Mouse (Mus musculus): ENCODE data around the gene Nkx2-5. TPM values are rescaled to one million over a fixed set of nuclear protein-coding genes. Genes with fewer than 3 reads are reported as not detected.

Nkx2-5 gene
- total RNA-seq, 2 experiments from 2014 or later = not detected

DNA sequence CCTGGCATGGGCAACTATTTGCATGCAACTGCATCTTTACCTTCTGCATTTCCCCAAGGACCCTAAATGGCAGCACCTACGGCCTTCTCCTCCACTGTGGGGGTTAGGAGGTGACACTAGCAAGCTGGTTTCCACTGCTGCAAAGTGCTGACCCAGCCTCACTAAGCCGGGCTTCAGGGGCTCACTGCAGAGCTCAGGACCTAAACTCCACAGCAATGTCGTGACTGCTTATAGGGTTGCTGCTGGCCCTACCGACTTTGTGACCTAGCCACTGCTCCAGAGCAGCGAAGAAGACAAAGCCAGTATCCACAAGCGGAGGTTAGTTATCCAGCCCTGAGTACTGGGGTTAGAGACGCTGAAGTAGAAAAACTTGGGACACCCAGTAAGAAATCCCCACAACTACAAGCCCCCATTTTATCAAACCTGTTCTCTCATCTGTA lies 7.2 kb downstream of the Nkx2-5 start:
- ATAC-seq (ENCODE audit: poor library complexity, severe bottlenecking) = no peak

DNA sequence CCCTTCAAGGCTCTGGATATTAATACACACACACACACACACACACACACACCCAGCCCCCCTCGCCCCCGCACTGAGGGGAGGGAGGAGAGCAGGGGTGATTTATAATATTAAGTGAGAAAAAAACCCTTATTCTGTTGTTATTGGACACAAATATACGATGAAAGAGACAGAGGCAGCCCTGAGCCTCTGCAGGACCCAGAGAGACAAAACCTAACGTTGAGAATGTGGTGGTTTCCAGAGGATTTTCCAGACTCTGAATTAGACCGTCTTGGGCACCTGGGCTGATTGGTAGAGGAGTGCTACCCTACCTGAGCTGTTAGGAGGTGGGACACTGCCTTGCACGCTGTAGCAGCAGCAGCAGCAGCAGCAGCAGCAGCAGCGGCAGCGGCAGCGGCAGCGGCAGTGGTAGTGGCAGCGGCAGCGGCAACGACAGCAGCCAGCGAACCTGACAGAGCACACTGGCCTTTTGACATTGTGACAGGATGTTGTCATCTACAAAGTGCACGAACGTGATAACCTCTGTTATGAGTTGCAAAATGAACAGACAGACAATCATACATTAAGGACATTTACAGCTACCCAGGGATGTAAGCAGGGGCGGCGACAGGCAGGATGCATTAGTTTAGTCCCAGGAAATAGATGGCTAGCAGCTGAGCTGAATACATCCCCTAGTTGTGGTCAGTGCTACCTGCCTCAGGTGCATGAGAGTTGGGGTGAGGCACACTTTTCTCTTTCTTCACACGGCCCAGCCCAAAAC lies 7.8 kb downstream of the Nkx2-5 start:
- ATAC-seq (ENCODE audit: poor library complexity, severe bottlenecking) = no peak

DNA sequence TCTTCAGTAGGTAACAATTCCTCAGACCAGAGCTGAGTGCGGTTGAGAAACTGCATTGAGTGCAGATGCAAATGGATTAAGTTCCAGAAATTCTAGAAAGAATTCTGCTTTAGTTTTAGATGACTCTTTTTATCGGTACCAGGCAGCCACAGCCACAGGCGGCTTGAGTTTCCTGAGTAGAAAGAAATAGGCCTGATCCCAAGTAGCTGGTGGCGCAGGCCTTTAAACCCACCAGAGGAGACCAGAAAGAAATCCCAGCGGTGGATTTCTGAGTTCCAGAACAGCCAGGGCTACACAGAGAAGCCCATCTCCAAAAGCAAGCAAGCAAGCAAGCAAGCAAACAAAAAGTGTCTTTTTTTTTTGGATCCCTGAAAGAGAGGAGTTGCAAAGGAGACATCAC lies 8.4 kb downstream of the Nkx2-5 start:
- ATAC-seq (ENCODE audit: poor library complexity, severe bottlenecking) = no peak

DNA sequence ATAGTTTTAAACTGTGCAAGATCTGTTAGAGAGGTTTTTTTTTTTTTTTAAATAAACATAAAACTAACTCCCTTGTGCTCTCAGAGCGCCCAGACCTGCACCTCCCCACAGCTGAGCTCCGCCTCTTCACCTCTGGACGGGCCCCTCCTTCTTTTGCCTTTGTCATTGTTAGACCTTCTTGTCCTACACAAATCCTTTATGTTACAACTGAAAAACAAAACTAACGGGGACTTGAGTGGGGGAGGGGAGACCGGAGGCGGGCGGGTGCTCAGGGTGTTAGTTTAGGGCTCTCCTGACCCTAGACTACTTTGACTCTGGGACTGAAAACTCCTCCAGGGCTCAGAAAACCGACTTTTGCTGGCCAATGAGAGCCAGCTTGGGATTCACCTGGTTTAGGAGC lies 8.9 kb downstream of the Nkx2-5 start:
- ATAC-seq (ENCODE audit: poor library complexity, severe bottlenecking) = no peak

DNA sequence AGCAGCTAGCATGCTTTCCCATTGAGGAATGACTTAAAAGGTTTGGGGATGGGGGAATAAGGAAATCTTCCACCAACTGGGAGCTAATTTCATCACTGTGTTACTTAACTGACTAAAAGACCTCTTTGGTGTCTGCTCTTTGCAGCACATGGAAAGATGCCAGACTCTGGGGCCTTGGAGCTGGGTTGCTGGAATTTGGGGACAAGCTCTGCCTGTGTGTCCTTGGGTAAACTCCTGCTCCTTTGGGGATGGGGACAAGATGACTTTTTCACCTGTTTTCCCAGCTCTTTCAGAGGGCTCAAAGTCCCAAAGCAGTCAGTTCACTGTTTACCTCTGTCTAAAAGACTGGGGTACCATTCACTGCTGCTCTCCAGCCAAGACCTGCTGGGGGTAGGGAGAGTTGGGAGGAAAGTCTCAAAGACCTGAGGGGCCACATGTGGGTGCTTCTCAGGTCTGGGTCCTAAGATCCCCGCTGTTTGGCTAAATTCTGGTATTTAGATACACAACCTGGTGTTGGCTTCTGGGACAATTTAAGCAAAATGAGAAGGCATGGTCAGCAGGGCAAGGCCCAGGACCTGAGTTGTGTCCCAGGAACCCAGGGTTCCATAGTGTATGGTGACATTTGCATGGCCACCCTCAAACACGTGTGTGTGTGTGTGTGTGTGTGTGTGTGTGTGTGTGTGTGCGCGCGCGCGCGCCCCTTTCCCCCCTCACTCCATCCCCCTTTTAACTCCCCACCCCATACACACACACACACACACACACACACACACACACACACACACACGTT lies 9.6 kb downstream of the Nkx2-5 start:
- ATAC-seq (ENCODE audit: poor library complexity, severe bottlenecking) = no peak

DNA sequence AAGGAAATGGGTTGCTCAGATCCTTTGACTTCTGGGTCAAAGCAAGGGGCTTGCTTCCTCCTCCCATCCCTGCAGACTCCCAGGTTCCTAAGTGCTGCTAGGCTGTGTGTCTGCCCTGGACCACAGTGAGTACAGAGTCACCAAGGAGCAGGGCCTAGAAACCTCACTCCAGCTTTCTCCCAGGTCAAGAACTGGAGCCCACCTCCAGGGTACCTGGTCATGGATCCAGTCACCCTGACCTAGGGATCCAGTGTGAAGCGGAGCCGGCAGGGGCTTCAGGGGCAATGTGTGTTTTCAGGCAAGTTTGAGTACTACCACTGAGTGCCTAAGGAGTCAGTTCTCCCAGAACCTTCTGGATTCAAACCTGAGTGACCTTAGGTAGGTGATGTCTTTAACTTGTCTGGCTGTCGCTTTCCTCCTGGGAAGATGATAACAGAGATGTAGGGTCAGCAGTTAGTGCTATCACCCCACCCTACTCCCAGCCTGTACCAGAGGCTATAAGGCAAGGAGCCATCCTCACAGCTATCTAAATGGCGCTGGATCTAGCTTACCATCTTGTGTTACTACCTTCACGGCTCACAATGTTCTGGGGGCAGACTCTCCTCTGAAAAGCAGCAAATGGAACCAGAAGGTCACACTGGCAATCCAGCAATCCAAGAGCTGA lies 10.4 kb downstream of the Nkx2-5 start:
- no peak for ATAC-seq (ENCODE audit: poor library complexity, severe bottlenecking)

DNA sequence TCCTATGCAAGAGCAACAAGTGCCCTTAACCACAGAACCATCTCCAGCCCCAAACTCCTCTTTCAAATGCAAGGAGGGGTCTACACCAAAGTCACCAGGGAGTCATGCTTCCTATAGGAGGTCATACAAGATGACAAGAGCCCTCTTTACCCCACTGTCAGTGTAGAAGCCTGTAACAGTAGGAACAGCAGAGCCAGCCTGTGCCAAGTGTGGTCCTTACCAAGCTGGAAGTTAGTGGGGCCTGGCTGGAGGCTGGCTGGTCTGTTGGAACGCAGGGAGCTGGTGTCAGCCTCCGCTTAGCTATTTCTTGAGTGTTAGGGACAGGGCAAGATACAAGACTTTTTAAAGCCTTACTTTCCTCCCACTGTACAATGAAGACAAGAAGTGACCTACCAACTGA lies 11.0 kb downstream of the Nkx2-5 start:
- ATAC-seq (ENCODE audit: poor library complexity, severe bottlenecking) = no peak

DNA sequence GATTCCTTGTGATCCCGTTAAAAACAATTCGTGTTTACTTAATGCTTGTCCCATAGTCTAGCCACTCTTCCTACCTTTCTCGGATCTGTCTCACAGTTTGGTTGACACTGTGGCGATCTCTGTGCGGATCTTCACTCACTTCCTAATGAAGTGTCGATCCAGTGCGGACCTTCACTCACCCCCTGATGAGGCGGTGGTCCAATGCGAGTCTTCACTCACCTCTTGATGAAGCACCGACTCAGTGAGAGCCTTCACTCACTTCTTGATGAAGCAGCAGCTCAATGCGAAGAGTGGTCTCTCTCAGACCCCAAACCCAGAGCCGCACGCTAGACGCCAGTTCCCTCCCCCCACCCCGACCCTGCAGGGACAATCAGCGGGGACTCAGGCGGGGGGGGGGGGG lies 18.7 kb downstream of the Nkx2-5 start:
- no peak for ATAC-seq (ENCODE audit: poor library complexity, severe bottlenecking)

DNA sequence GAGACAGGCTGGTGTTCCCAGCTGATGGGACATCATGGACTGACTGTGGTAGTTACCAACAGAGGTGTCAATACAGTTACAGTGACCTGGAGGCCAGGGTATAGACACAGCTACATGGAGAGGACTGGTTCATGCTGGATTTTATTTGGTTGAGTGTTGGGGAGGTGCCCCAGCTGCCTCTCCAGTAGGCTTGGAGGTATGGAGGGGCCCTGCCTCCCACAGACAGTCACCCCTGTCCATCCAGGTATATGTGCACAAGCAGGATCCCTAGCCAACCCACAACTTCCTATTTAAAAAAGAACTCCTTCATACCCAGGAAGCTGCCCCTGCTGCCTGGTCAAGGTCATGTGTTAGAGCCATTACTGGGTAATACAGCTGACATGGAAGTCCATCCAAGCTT lies 27.0 kb downstream of the Nkx2-5 start:
- ATAC-seq (ENCODE audit: poor library complexity, severe bottlenecking) = no peak

DNA sequence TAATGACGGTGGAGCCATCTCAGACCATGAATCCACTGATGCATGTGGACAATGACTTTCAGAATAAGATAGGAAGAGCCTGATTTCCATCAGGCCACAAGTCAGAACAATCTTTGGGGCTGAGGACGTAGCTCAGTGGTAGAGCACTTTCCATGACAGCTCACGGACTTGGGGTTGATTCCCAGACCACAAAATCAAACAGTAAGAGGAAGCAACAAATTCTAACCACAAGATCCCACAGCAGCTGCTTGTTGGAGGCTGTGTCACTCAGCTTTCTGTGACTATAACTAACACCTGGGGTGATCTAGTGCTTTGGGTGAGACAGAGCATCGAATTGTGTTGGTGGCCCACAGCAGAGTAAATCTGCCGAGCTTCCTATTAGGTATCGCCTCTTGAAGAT lies 28.0 kb downstream of the Nkx2-5 start:
- ATAC-seq (ENCODE audit: poor library complexity, severe bottlenecking) = no peak

DNA sequence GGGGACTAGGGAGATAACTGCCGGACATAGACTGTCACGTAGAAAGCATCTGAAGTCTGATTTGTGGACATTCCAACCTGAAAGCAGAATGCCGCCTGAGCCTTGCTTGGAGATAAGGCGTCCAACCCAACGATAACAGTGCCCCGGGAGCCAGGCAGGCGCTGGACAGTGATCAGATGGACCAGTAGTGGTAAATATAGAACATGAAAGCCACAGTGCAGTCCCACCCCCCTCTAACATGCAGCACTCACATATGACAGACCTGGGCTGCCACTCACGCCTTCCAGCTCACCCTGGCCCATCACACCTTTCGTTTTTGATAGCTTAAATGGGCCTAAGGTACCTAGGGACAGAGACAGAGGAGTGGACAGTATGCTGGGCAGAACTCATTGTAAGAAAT lies 31.3 kb downstream of the Nkx2-5 start:
- ATAC-seq (ENCODE audit: poor library complexity, severe bottlenecking) = no peak

DNA sequence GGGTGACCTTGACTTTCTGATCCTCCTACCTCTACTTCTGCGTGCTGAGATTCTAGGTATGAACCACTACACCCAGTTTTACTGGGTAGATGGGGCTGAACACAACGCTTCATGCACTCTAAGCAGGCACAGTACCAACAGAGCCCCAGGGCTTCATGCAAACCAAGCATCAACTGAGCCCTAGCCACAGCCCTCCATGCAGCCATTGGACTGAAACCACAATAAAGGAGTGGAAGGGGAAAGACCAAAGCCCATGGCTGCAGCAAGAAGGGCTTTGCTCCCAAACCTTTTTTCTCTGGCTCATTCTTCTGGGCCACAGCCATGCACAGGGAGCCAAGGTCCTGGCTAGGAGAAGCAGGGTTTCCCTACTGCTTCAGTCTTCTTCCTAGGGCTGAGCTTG lies 32.2 kb downstream of the Nkx2-5 start:
- ATAC-seq (ENCODE audit: poor library complexity, severe bottlenecking) = no peak

DNA sequence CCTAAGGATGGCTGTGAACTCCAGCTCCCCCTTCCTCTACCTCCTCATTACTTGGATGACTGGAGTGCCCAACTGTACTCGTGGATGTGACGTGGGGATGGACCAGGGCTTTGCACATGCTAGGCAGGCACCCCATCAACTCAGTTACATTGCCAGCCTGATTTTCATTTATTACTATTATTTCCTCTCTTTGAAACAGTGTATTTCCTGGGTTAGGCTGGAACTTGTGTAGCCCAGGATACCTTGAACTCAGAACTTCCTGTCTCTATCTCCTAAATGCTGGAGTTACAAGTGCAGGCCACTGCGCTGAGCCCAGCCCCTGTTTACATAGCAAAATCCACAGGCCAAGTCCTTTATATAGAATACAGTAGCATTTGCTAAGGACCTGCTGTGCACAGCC lies 41.9 kb downstream of the Nkx2-5 start:
- no peak for ATAC-seq (ENCODE audit: poor library complexity, severe bottlenecking)

DNA sequence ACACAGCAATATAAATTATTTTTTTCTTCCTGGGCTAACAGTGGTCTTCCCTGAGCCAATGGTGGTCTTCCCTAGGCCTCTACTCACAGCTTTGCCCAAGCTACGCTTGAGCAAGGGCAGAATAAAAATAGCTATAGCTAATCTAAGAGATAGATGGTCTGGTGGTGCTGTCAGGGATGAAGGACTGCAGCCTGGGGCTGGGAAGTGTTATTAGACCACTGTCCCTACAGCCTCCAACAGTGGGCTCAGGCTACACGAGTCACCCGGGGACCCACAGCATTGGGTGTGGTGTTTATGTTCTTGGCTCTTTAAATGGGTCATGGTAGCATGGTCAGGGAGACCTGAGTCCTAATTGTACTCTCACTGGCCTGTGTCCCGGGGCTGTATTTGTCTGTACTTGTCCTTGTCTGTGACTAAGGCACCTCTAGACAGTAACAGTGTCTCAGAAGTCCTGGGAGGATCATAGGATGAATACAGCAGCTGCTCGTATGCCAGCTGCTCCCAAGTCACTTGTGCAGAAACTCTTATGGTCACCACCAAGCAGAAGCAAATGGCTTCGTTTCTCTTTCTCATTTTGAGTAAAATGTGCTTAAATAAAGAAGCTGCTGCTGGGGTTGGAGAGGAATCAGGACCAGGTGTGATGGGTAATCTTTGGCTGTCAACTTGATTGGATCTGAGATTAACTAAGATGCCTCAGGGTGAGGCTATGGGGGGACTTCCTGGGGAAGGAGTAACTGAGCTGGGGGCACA lies 47.3 kb downstream of the Nkx2-5 start:
- ATAC-seq (ENCODE audit: poor library complexity, severe bottlenecking) = no peak

DNA sequence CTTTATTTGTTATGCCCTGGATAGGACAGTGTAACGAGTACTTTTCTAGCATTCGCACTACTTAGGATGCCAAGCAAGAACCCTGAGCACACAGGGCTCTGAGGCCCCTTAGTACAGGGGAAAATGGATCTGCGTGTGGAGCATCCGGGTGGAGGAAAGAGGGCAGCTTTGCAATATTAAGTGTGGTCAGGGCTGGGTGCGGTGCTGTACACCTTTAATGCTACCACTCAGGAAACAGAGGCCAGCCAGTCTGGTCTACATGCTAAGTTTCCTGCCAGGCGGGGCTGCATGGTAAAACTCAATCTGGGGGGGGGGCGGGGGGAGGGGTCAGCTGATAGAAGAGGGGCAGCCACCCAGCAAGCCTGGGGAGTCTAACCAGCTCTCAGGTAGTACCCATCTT lies 49.4 kb downstream of the Nkx2-5 start:
- no peak for ATAC-seq (ENCODE audit: poor library complexity, severe bottlenecking)

DNA sequence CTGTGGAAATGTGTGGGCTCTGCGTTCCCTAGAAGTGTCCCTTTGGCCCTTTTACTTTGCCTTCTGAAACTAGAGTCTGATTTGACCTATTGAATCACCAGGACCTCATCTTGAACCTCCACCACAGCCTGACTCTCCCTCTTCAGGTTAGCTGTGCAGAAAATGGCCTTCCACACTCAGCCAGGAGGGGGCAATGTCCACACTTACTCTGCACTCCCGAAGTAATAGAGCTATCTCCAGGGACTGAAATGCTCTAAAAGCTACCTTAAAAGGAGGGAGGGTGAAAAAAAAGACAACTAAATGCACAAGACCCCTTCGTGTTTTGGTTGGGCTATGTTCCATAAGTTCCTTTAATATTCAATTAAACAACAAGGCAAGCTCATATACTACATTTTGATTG lies 50.1 kb downstream of the Nkx2-5 start:
- ATAC-seq (ENCODE audit: poor library complexity, severe bottlenecking) = peak; percentile 60

DNA sequence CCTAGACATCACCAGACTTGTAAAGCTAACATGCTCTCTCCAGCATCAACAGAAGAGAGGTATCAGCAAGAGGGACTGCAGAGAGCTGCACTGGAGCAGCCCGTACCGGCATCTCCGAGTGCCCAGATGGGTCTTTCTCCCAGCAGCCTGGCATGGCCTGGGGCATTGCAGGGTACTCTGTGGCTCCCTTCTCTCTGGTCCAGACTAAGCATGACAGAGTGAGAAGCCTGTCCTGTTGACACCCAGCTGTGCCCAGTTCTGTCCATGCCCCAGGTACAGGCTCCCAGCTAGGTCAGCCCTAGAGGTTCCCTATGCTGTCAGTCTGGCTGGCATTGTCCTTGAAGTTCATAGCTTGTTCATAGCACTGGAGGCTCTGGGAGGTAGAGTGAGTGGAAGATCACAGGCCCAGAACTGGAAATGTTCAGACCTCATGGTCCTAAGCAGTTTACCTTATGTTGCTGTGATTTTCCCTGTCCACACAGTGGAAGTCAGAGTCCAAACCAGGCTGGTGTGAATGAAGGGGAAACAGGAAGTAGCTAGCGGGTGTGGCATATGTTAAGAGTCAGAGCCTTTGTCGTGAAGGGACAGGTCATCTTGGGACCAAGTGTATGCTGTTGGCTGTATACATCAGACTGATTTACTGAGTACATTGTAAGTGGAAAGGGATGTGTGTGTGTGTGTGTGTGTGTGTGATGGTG lies 51.6 kb downstream of the Nkx2-5 start:
- ATAC-seq (ENCODE audit: poor library complexity, severe bottlenecking) = no peak

DNA sequence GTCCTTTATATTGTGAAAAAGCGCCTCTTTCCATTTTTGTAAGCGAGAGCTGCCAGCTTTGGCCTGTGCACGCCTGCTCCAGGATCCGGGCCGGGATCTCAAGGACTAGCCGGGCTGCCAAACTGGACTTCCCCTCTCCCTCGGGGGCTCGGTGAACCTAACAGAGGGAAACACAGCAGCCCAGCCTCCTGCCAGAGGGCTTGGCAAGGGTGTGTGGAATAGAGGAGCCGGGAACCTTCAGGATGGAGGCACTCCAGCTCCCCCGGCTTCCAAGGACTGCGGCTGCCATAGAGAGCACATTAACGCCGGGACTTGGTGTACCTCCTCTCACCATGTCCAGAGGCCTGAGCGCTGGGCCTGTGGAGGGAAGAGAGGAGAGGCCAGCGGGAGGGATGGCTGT lies 52.7 kb downstream of the Nkx2-5 start:
- ATAC-seq (ENCODE audit: poor library complexity, severe bottlenecking) = no peak

DNA sequence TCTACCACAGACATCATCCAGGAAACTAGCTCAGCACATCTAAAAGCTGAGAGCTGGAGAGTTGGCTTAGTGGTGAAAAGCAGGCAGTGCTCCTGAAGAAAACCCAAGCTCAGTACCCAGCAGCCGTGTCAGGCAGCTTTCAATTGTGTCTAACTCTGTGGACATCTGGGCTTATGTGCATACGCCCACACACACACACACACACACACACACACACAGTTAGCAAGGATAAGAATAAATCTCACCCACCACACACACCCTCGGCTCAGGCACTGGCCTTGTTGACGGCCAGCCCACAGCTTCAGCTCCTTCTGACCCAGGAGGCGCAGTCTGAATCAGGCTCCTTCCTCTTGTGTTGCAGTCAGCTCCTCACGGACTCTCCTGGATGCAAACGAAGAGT lies 53.2 kb downstream of the Nkx2-5 start:
- ATAC-seq (ENCODE audit: poor library complexity, severe bottlenecking) = no peak
